Mouse (Mus musculus): ENCODE results near the gene Rsrp1.

Rsrp1 gene

GRCm38 (mm10) chr4:134967887-134968604, 44.7 kb downstream of the Rsrp1 start:
- DNase-seq, result no peak

GRCm38 (mm10) chr4:134968605-134968976, 45.2 kb downstream of the Rsrp1 start:
- DNase-seq, result no peak

GRCm38 (mm10) chr4:134975261-134975928, 52.0 kb downstream of the Rsrp1 start:
- DNase-seq, result no peak

- DNase-seq, result no peak
Observed at GRCm38 (mm10) chr4:134975929-134976308, 52.5 kb downstream of the Rsrp1 start.
